Mouse (Mus musculus) inflammation-experienced regulatory T-cells (primary cell): ENCODE results near the gene Fkbp9. TPM values are rescaled to one million over a fixed set of nuclear protein-coding genes. Genes with fewer than 3 reads are reported as not detected.

Experiments
- polyA plus RNA-seq, 2 experiments: library from polyadenylated mRNA; unstranded; fragments of 100-300 nt; shearing (Covaris generic); gene quantifications; one replicate each; pipeline ENCODE4 v1.2.1; 2017

The Fkbp9 gene
- under 1 TPM; 0.31 to 0.46 TPM for polyA plus RNA-seq

DNA sequence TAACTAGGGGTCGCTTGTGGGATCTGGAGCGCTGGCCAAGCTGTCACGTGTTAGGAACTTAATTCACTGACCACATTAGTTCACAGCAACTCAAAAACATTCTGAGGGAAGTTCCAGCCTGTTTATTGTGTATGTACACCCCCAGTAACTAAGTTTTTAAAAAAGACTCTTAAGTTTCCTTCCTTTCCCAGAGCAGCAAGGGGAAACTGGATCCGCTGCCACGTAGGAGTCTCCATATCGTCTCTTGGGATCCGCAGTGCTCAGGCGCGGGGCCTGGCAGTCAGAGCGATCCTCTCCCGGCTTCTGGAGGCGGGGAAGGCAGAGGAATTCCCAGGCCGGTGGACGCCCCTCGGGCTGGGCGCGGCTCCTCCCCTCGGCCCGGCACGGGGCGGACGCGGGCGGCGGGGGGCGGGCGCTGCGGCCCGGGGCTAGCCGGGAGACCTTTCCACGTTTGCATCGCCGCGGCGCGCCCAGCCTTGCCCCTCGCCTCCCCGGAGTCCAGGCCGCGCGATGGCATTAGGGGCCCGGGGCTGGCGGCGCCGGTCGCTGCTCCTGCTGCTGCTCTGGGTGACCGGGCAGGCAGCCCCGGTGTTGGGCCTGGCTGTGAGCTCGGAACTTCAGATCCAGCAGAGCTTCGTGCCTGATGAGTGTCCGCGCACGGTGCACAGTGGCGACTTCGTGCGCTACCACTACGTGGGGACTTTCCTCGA, at the start of gene Fkbp9:
Fkbp9 (plus strand) TSS at position 363 of the 710 bp plus-strand sequence.

DNA sequence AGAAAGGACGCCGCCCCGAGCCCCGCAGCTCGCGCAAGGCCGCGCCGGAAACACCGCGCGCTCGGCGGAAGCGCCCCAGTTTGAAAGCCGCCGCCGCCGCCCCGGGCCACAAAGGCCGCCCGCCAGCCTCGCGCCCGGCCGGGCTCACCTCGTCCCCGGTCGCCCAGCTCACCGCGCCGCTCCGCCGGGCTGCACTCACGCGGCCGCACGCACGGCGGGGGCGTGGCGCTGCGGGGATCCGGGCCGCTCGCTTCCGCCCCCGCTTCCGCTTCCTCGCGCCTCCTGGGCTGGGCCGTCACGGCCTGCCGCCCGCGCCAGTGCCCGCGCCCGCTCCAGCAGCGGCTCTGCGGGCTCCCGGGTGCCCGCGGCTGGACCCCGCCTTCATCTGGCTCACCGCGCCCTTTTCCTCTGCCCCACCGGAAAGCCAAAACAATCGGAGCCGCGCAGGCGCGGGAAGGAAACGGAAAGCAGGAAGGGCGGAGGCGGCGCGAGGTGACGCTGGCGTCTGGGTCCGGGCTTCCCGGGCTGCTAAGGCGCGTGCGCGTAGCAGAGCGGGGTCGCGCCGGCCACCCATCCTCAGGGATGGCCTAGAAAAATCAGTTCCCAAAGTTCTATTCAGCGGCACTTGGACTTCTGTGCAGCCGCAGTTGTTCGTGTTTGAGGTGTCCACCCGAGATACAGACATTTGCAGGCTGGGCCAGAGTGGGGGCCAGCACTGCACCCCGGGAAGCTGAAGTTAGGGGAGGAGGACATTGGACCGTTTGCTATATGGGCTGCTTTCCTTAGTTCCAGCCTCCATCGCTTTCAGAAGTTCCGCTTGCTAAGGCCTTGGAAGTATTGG, 34.3 kb upstream of the Fkbp9 start, which contains the start of gene Kbtbd2:
Kbtbd2 (minus strand) TSS at position 503 of the 841 bp plus-strand sequence.

DNA sequence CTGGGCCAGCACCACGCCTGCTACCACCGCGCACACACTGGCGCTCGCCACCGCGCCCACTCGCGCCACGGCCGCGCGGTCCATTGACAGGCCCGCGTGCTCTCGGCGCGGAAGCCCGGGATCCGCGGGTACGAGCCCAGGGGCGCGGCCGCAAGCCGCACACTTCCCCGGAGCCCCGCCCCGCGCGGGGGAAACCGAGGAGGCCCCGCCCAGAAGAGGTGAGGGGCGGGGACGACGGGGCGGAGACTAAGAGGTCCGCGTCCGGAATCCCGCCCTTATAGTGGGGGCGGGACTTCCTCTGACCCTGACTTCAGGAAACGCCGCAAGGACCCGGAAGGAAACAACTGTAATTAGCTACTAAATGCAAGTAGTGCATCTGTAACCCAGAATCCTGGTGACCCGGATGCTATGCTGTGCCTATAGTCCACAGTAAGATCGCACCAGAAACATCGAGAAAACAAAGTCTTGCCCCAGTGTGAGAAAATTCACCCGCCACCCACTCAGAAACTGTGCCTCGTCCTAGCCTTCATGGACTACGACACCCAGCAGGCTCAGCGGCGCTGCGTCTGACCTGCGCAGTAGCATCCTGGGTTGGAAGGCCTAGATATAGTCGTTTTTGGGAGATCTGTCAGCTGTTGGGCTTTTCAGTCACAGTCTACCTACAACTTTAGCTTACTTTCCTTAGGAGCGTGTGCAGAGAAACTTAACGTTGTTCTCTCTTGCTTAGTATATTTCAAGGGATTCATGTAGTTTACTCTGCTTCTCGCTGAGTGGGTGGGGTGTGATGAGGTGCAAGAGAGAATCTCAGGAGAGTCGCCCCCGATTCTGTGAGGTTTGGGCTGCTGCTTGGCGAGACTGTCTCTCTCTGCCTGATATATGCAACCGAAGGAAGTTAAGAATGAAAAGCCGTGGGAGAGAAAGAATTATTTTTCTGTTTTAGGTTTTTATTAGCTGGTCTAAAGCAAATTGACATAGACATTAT, 92.2 kb downstream of the Fkbp9 start, which contains the start of the genes Nt5c3 and Vmn1r4:
Nt5c3 (minus strand) TSS at position 207 of the 982 bp plus-strand sequence.
Vmn1r4 (plus strand) TSS at position 290 of the 982 bp plus-strand sequence.

Other genes with a start within 250 kb of the Fkbp9 start
- gene Lsm5, start 127.3 kb upstream of the Fkbp9 start, polyA plus RNA-seq = 100 to 1,000 TPM; 102 to 112 TPM
- gene Avl9, start 117.2 kb upstream of the Fkbp9 start, polyA plus RNA-seq = 10 to 100 TPM; 34.4 to 36.7 TPM
- gene Kbtbd2, start 34.2 kb upstream of the Fkbp9 start, polyA plus RNA-seq = 10 to 100 TPM; 61.3 to 73.0 TPM
- 10 to 100 TPM; 80.5 to 80.7 TPM for gene Nt5c3, start 91.9 kb downstream of the Fkbp9 start, polyA plus RNA-seq
- under 1 TPM; 0.07 to 0.22 TPM for gene Vmn1r4, start 92.0 kb downstream of the Fkbp9 start, polyA plus RNA-seq
- gene Vmn1r5, start 138.2 kb downstream of the Fkbp9 start, polyA plus RNA-seq = under 1 TPM; 0.08 to 0.32 TPM
- under 1 TPM in 1 of 2 experiments, not detected in 1; 0.42 TPM for gene Vmn1r6, start 165.2 kb downstream of the Fkbp9 start, polyA plus RNA-seq
- gene Vmn1r7, start 193.3 kb downstream of the Fkbp9 start, polyA plus RNA-seq = not detected
- under 1 TPM in 1 of 2 experiments, not detected in 1; 0.29 TPM for gene Vmn1r8, start 200.2 kb downstream of the Fkbp9 start, polyA plus RNA-seq
- gene Vmn1r9, start 234.7 kb downstream of the Fkbp9 start, polyA plus RNA-seq = not detected